Mouse (Mus musculus) gastrocnemius, adult 18-20 months (tissue): ENCODE results near the gene 1700123K08Rik. TPM values are rescaled to one million over a fixed set of nuclear protein-coding genes. Genes with fewer than 3 reads are reported as not detected.
"Not testable (repeated sequence)": the region's sequence is repeated elsewhere in the genome, so short reads cannot be mapped to it uniquely, and the experiment has no call there.

ENCODE experiments used
- DNase-seq: peaks from one replicate; pipeline ENCODE4 v3.0.0; 2021; ENCODE audit warnings: low spot score
- long read RNA-seq, 2 experiments: library from polyadenylated mRNA; stranded (forward); transcript quantifications; one replicate each; pipeline ENCODE4 v2.0.0; 2021
- microRNA-seq: library from miRNA; unstranded; fragments of <30 nt; microRNA quantifications from one replicate; pipeline ENCODE4 v1.2.0, GENCODE M21; 2021
- total RNA-seq, 2 experiments: library from RNA; stranded (reverse); gene quantifications; 2 replicates each; pipeline ENCODE4 v1.2.3; 2021

1700123K08Rik gene
- not detected for total RNA-seq
- long read RNA-seq, experiment 1: 0 reads
- long read RNA-seq, experiment 2: 0 reads

DNA sequence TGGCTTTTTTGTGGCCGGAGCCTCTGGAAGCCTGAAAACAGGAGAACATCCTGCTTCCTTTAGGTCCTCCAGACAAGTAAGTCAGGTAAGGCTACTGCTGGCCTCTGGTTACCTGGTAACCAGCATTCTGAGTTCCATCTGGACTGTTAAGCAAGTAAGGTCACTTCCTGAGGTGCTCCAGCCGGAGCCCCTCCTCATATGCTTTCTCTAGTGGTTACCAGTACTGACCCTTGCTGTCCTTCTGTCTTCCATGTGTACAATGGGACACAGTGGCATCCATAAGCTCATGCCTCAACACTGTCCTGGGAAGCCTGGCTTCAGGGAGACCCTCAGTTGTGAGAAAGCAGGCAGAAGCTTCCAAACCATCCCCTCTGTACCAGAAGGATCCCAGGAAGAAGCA, at the start of gene 1700123K08Rik:
TSS of gene 1700123K08Rik (minus strand) at position 101 of the 400 bp plus-strand sequence.
- DNase-seq: not testable (repeated sequence)

DNA sequence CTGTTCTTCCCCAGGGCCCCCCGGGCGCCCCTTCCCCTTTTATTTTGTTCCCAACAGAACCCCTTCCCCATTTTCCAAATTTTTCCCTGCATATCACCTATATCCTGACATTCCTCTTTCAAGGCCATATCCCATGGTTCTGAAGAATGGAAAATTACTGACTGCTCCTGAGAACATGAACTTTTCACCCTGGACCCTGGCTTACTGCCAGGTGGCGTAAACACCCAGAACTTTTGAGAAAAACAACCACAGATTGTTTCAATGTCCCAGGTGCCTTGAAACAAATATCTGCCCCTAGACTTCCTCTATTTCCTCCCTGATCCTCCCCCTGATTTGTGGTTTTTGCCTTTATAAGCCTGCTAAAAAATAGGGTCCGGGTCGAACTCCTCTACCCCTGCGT, 22.9 kb upstream of the 1700123K08Rik start:
- no peak for DNase-seq

DNA sequence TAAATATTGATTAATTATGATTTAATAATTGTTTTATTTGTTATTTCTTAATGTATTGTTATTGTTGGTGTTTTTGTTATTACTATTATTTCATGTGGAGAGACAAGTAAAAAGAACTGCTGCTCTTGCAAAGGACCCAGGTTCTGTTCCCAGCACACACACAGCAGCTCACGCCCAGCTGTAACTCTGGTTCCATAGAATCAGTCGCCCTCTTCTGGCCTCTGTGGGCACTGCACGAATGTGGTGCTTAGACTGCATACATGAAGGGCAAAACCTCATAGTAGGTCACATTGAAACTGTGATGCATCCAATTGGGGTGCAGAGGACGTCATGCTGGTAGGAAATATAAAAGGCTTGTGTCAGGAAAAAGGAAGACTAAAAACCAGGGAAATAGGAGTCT, 7.1 kb upstream of the 1700123K08Rik start:
- DNase-seq: no peak

DNA sequence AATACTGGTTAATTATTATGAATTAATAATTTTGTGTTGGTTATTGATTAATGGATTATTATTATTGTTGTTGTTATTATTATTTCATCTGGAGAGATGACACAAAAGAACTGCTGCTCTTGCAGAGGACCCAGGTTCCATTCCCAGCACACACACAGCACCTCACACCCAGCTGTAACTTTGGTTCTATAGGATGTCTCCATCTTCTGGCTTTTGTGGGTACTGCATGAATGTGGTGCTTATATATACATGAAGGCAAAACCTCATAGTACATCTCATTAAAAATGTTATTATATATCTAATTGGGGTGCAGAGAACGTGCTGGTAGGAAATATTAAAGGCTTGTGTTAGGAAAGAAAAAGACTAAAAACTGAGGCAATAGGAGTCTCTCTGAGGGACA, 11.8 kb downstream of the 1700123K08Rik start:
- DNase-seq: no peak

DNA sequence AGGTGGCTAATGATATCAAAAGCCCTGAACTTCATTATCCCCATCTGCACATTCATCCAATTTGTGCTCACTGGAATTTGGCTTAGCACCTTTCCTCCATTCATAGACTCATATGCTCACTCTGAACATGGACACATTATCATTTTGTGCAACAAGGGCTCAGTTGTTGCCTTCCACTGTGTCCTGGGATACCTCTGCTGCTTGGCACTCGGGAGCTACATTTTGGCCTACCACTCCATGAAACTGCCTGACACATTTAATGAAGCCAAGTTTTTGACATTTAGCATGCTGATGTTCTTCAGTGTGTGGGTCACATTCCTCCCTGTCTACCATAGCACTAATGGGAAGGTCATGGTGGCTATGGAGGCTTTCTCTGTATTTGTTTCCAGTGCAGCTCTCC, 32.0 kb downstream of the 1700123K08Rik start:
- no peak for DNase-seq

Small RNA genes lying within 50 kb of the gene (microRNA-seq; reads per million reads assigned to microRNA genes)
- gene Gm24082: not detected

Other genes starting within 250 kb of the 1700123K08Rik start
- not detected for gene Pvrig, start 222.8 kb downstream of the 1700123K08Rik start, total RNA-seq
- gene Zfp157, start 123.2 kb downstream of the 1700123K08Rik start, total RNA-seq: 1 to 10 TPM; 1.7 to 1.8 TPM
- 10 to 100 TPM; 14.6 to 15.5 TPM for gene Zfp68, start 55.0 kb upstream of the 1700123K08Rik start, total RNA-seq
- 1 to 10 TPM; 2.1 to 2.4 TPM for gene A430033K04Rik, start 58.1 kb upstream of the 1700123K08Rik start, total RNA-seq
- gene Fam20c, start 189.8 kb upstream of the 1700123K08Rik start, total RNA-seq: 10 to 100 TPM; 22.4 to 24.6 TPM